Mouse (Mus musculus) hindbrain, embryonic 10.5 days (tissue): ENCODE results near the gene Golim4. TPM values are rescaled to one million over a fixed set of nuclear protein-coding genes. Genes with fewer than 3 reads are reported as not detected.

Experiments
- DNase-seq: peaks from one replicate; pipeline ENCODE4 v3.0.0-alpha.2; 2017; ENCODE audit warnings: low spot score
- H3K27ac ChIP-seq: fragments of 300-500 bp; sonication (generic); 2 replicates; pipeline ENCODE4 v1.5.1; 2016; ENCODE audit warnings: mild to moderate bottlenecking, moderate library complexity
- H3K27me3 ChIP-seq: fragments of 300-500 bp; sonication (generic); 2 replicates; pipeline ENCODE4 v1.6.1; 2016; ENCODE audit warnings: mild to moderate bottlenecking; ENCODE audit not compliant: poor library complexity, insufficient read depth, severe bottlenecking
- H3K36me3 ChIP-seq: fragments of 300-500 bp; sonication (generic); 2 replicates; pipeline ENCODE4 v1.6.1; 2016; ENCODE audit warnings: mild to moderate bottlenecking, moderate library complexity
- H3K4me1 ChIP-seq: fragments of 300-500 bp; sonication (generic); replicated peaks from 2 replicates; pipeline ENCODE4 v1.6.1; 2016; ENCODE audit warnings: mild to moderate bottlenecking
- H3K4me3 ChIP-seq: fragments of 300-500 bp; sonication (generic); 2 replicates; pipeline ENCODE4 v1.5.1; 2016; ENCODE audit warnings: mild to moderate bottlenecking, moderate library complexity
- H3K9me3 ChIP-seq: fragments of 300-500 bp; sonication (generic); 2 replicates; pipeline ENCODE4 v1.6.1; 2016; ENCODE audit warnings: mild to moderate bottlenecking, moderate library complexity
- WGBS: fragments of 180-500 bp; shearing (Covaris S2); methylation state at CpG from one replicate; pipeline ENCODE4 v1.1.7; 2016; 5-methylcytosine and 5-hydroxymethylcytosine counted together
- polyA plus RNA-seq: library from polyadenylated mRNA; unstranded; fragments of >200 nt; fragmentation: Nextera tagmentation; extraction: Ambion mirVana; gene quantifications from 2 replicates; pipeline ENCODE4 v1.2.1, GENCODE M21; 2016

Golim4 gene
- polyA plus RNA-seq, 1 experiment from 2014 or later: 45.0 TPM

DNA sequence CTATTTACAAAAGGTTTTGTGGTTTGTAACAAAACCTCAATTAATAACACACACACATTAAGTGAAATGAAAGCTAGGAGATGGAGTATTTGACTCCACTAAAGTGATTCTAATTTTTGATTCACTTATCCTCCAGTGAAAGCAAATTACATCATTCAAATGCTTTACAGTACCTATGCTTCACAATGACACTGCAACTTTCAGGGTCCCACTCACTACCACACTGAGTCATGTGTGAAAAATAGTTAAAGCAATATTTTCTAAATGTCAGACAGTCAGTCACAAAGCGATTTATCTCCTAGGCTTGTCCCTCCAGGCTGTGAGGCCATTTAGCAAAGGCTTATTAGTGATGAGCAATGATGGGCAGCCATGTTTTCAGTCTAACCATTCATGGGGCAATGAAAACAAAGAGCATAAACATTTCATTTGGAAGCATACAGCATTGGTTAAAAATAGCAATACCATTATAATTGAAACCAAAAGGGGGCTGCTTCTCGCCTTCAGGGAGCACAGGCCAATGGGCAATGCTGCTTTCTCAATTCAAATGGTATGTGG lies 8.1 kb downstream of the Golim4 start:
- 83% methylated on average over 2 of the region's 2 CpGs for WGBS
- H3K27me3 ChIP-seq: no peaks in the 10 kb centered on the region
- peaks cover 35% of the 10 kb centered on the region for H3K36me3 ChIP-seq
- peaks cover 9% of the 10 kb centered on the region for H3K4me1 ChIP-seq
- no peak overlapping the region for H3K4me3 ChIP-seq
- no peaks in the 10 kb centered on the region for H3K9me3 ChIP-seq
- H3K27ac ChIP-seq: no peak overlapping the region
- DNase-seq: no peak

- Histone ChIP-seq H3K36me3 (peaks cover 35% of the 10 kb centered on the region), H3K27ac (no peak overlapping the region), H3K9me3 (no peaks in the 10 kb centered on the region), H3K4me3 (no peak overlapping the region), H3K4me1 (peaks cover 4% of the 10 kb centered on the region), H3K27me3 (no peaks in the 10 kb centered on the region)
- 89% methylated on average over 1 of the region's 1 CpGs for WGBS
- no peak for DNase-seq
Measured at GRCm38 (mm10) chr3:75948003-75948402, 8.7 kb downstream of the Golim4 start.

DNA sequence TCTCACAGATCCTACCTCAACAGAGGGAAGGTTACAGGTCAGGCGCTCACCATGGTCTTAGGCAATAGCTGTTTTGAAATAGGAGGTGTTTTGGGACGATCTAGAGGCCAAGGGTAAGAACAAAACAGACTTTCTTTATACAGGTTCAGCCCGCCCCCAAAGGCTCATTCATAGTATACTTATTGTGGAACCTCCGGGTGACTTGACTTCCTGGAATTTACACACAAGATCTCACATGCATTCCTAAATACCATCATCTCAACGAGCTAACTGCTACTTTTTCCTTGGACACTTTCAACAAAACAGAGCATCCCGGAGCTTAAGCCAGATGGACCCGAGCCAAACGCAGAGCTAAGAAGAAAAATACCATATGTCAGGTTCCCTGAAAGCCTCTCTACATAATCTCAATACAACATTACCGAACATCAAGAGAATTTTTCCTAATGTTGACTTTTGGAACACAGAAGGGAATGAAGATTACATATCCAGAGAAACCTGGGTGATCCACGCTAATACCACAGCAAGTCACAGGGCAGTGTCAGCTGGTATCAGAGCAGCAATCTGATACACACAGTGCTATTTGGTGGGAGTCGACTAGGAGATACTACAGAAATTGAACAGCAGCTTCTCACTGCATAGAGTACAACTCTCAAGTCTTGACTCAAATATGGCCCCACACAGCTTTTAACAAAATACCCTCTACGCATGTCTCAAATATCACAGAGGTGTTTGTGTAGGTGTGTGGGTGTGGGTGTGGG lies 14.3 kb downstream of the Golim4 start:
- no peaks in the 10 kb centered on the region for H3K9me3 ChIP-seq
- WGBS: 78% methylated on average over 12 of the region's 12 CpGs
- H3K36me3 ChIP-seq: peaks cover 36% of the 10 kb centered on the region
- no peak for DNase-seq
- H3K4me1 ChIP-seq: no peaks in the 10 kb centered on the region; the same call in 1 of the 2 replicates
- no peaks in the 10 kb centered on the region for H3K27me3 ChIP-seq
- no peak overlapping the region for H3K4me3 ChIP-seq
- no peak overlapping the region for H3K27ac ChIP-seq

GRCm38 (mm10) chr3:75941864-75942263 lies 14.9 kb downstream of the Golim4 start:
- whole genome bisulfite sequencing: 59% methylated on average over 1 of the region's 1 CpGs
- Histone ChIP-seq H3K4me3 (no peak overlapping the region), H3K27ac (no peak overlapping the region), H3K36me3 (peaks cover 30% of the 10 kb centered on the region), H3K27me3 (no peaks in the 10 kb centered on the region), H3K4me1 (no peaks in the 10 kb centered on the region; the same call in 1 of the 2 replicates), H3K9me3 (no peaks in the 10 kb centered on the region)
- no peak for DNase-seq

DNA sequence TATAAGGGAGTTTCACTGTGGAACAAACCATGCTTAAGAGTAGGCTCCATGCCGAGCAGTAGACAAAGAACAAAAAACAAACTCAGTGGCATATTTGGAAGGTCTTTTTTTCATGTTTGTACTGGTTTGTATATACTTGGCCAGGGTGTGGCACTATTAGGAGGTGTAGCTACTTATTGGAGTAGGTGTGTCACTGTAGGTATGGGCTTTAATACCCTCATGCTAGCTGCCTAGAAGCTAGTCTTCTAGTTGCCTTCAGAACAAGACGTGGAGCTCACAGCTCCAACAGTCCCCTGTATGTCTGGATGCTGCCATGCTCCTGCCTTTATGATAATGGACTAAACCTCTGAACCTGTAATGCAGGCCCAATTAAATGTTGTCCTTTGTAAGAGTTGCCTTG lies 20.6 kb downstream of the Golim4 start:
- Histone ChIP-seq H3K4me3 (no peak overlapping the region), H3K27me3 (no peaks in the 10 kb centered on the region), H3K27ac (no peak overlapping the region), H3K9me3 (peaks cover 9% of the 10 kb centered on the region), H3K36me3 (peaks cover 43% of the 10 kb centered on the region), H3K4me1 (no peaks in the 10 kb centered on the region)
- DNase-seq: no peak
- 90% methylated on average over 2 of the region's 2 CpGs for WGBS

DNA sequence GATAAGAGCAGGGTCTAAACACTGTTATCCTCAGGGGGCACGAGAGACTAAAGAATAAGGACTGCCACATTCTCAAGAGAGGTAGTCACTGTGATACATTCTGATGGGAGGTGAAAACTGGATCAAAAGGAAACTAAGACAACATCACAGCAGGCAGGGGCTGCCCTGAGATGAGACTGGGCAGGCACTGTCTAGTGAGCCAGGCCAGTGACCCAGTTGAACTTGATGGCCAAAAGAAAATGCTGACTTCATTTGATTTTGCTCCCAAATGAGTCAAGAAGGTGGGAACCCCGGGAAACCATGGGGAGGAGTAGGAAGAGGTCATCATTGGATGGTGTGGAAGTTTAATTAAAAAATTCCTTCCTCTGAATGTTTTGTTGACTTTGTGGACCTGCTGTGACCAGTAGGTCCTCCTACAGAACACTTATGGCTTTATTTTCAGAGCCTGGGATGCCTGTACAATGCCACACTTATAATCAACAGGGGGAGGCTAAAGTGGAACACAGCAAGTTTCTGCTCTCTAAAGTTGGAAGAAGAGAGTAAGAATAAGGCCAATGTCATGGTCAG lies 26.0 kb downstream of the Golim4 start:
- H3K36me3 ChIP-seq: peaks cover 30% of the 10 kb centered on the region
- H3K4me1 ChIP-seq: no peaks in the 10 kb centered on the region
- WGBS: 78% methylated on average over 2 of the region's 2 CpGs
- no peak for DNase-seq
- no peaks in the 10 kb centered on the region for H3K27me3 ChIP-seq
- peaks cover 9% of the 10 kb centered on the region for H3K9me3 ChIP-seq
- H3K4me3 ChIP-seq: no peak overlapping the region
- no peak overlapping the region for H3K27ac ChIP-seq

DNA sequence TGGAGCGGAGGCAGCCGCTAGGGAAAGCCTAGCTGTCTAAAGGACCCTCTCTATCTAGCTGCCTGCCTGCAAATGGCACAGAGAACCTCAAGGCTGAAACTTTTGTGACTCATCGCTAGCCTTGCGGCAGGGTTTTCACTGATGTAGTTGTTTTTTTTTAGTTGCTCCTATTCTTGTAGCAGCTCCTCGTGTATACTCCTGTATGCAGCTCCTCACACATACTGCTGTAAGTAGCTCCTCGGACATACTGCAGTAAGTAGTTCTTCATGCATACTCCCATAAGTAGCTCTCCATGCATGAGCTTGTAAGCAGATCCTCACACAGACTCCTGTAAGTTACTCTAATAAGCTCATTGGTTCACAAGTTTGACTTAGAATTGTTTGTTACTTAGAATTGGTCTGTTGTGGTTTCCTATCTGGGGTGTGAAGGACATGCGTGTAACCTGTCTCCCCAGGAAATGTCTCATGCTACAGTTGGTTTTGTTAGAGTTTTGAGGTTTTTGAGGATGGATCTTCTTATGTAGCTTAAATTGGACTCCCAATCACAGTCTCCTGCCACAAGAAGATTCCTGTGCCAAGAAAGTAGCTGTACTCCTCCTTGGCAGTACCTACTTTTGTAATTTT lies 26.7 kb downstream of the Golim4 start:
- Histone ChIP-seq H3K9me3 (peaks cover 9% of the 10 kb centered on the region), H3K27ac (no peak overlapping the region), H3K27me3 (no peaks in the 10 kb centered on the region), H3K4me3 (no peak overlapping the region), H3K36me3 (peaks cover 23% of the 10 kb centered on the region), H3K4me1 (no peaks in the 10 kb centered on the region)
- no peak for DNase-seq
- WGBS: 93% methylated on average over 7 of the region's 7 CpGs

DNA sequence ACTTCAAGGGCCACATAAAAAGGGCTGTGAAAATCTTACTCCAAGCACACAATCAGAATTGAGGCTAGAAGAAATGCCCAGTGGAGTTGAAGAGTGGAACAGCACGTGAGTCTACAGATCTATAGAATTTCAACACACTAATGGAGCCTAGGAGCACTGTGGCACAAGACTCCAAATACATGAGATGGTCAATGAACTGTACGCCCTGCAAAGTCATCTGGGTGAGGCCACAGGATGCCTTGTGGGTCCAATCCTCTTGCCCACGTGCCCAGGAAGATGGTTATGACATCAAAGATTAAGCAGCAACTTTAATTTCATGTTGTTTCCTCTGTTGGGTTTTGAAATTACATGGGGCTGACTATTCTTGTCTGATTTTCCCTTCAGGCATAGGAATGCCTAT lies 30.4 kb downstream of the Golim4 start:
- no peak for DNase-seq
- Histone ChIP-seq H3K27ac (no peak overlapping the region), H3K9me3 (no peaks in the 10 kb centered on the region), H3K36me3 (no peaks in the 10 kb centered on the region), H3K4me3 (no peak overlapping the region), H3K27me3 (no peaks in the 10 kb centered on the region), H3K4me1 (peaks cover 12% of the 10 kb centered on the region; the same call in 1 of the 2 replicates)
- 81% methylated on average over 3 of the region's 3 CpGs for WGBS

- no peaks in the 10 kb centered on the region for H3K36me3 ChIP-seq
- no peak overlapping the region for H3K4me3 ChIP-seq
- 88% methylated on average over 2 of the region's 2 CpGs for WGBS
- no peaks in the 10 kb centered on the region for H3K9me3 ChIP-seq
- peaks cover 17% of the 10 kb centered on the region; the same call in 1 of the 2 replicates for H3K4me1 ChIP-seq
- DNase-seq: no peak
- no peaks in the 10 kb centered on the region for H3K27me3 ChIP-seq
- no peak overlapping the region for H3K27ac ChIP-seq
Measured at GRCm38 (mm10) chr3:75925123-75925522, 31.6 kb downstream of the Golim4 start.

DNA sequence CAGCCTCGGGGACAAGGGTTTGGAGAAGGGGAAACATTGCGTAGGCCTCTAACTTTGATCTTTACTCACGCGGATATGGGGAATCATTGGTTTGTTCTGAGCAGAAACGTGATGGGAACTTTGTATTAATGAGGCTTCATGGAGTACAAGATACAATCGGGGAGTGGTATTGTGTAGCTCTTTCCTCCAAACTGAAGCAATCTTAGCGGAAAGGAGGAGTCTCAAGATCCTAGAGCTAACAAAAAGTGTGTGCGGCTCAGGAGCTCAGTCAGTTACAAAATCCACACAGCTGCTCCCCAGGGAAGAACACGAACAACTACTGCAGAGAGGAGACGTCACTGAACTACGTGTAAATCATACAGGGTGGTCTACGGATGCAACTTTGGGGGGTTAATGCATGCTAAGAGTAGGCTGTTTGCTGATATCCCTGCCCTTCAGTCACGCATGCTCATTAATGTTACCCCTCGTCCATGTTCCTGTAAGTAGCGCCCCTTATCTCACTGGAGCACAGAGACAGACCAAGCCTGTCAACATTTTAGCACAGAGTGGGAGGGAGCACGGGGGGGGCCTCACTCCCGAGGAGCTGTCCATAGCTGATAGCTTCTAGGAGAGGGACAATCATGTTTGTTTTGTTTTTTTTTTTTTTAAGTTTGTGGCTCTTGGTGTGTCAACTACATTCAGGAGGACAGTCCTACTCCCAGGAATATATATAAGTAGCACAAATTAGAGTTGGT lies 38.8 kb downstream of the Golim4 start:
- H3K36me3 ChIP-seq: no peaks in the 10 kb centered on the region
- H3K9me3 ChIP-seq: no peaks in the 10 kb centered on the region
- WGBS: 88% methylated on average over 17 of the region's 17 CpGs
- H3K27ac ChIP-seq: no peak overlapping the region
- no peak overlapping the region for H3K4me3 ChIP-seq
- peaks cover 25% of the 10 kb centered on the region; the same call in 1 of the 2 replicates for H3K4me1 ChIP-seq
- H3K27me3 ChIP-seq: no peaks in the 10 kb centered on the region
- DNase-seq: no peak

GRCm38 (mm10) chr3:75912786-75913185 lies 44.0 kb downstream of the Golim4 start:
- Histone ChIP-seq H3K4me3 (no peak overlapping the region), H3K9me3 (no peaks in the 10 kb centered on the region), H3K36me3 (no peaks in the 10 kb centered on the region), H3K4me1 (peaks cover 13% of the 10 kb centered on the region; the same call in 1 of the 2 replicates), H3K27me3 (no peaks in the 10 kb centered on the region), H3K27ac (no peak overlapping the region)
- WGBS: 86% methylated on average over 4 of the region's 4 CpGs
- no peak for DNase-seq

- H3K27ac ChIP-seq: no peak overlapping the region
- H3K4me1 ChIP-seq: peaks cover 13% of the 10 kb centered on the region; the same call in 1 of the 2 replicates
- DNase-seq: no peak
- H3K9me3 ChIP-seq: no peaks in the 10 kb centered on the region
- no peak overlapping the region for H3K4me3 ChIP-seq
- peaks cover 10% of the 10 kb centered on the region for H3K36me3 ChIP-seq
- H3K27me3 ChIP-seq: no peaks in the 10 kb centered on the region
Measured at GRCm38 (mm10) chr3:75910768-75911167, 46.0 kb downstream of the Golim4 start.
